Comparison of ENCODE assay signal across 9 mouse cellular contexts in the genomic region with DNA sequence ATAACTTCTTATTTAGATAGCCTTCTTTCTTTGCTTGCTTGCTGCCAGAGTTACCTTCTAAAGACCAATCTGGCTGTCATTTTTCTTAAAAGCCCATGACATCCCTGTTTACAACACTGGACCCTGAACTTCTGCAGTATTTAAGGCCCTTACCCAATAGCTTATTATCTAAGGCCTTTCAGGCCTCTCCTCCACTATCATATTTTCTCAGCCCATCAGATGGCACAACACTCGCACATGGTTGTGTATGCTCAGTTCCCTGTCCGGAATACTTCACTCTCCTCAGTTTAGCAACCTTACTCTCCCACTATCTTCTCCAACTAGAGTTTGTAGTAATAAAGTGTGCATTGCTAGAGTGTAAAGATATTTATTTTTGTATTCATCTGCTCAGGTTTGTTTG. TPM values are rescaled to one million over a fixed set of nuclear protein-coding genes. Genes with fewer than 3 reads are reported as not detected.
DNase-seq lines count a peak whose midpoint lies in the region; ATAC-seq and TF ChIP-seq lines count a peak whose summit lies in the region.
"Had no signal": no experiment of that assay in that cellular context is flagged by ENCODE, and none has a peak within 500 bp of the region (broad histone marks: within the 10 kb centered on the region; RNA-seq: fewer than 3 reads in every experiment).

No protein-coding gene starts in this region.

- no peaks in the 10 kb centered on the region for H3K27me3 ChIP-seq in forebrain, embryonic 10.5 days (ENCODE audit: poor library complexity, severe bottlenecking)
- H3K27me3 ChIP-seq in limb, embryonic 14.5 days (ENCODE audit: control insufficient read depth, insufficient read depth, low read length): no peaks in the 10 kb centered on the region
- no peaks in the 10 kb centered on the region for H3K27me3 ChIP-seq in stomach, embryonic 14.5 days (ENCODE audit: control insufficient read depth, insufficient read depth, low read length)

- intact Hi-C loops in left cerebral cortex, postnatal 36 days (cut with DNase I): no loop called here

- WGBS in lung, adult 2 months: 40% methylated on average over 2 of the region's 2 CpGs
- WGBS in forebrain, embryonic 10.5 days: 89% methylated on average over 2 of the region's 2 CpGs
- 81% methylated on average over 2 of the region's 2 CpGs for WGBS in limb, embryonic 14.5 days
- 54% methylated on average over 2 of the region's 2 CpGs for WGBS in stomach, embryonic 14.5 days

- peak overlapping the region; percentile 91; the same call in 1 of the 2 replicates for H3K9ac ChIP-seq in limb, embryonic 14.5 days (ENCODE audit: low read depth, low read length, severe bottlenecking)
- no peak overlapping the region for H3K9ac ChIP-seq in stomach, embryonic 14.5 days (replicated peaks; ENCODE audit: low read depth, low read length)

- TF ChIP-seq CTCF in lung, adult 2 months (IDR thresholded peaks at IDR 0.05; ENCODE audit: insufficient read depth, low read length): no peak

- no peaks in the 10 kb centered on the region for H3K9me3 ChIP-seq in forebrain, embryonic 10.5 days
- H3K9me3 ChIP-seq in limb, embryonic 14.5 days (ENCODE audit: control insufficient read depth, low read length): no peaks in the 10 kb centered on the region
- no peaks in the 10 kb centered on the region for H3K9me3 ChIP-seq in stomach, embryonic 14.5 days (ENCODE audit: control insufficient read depth, low read depth, low read length)

- no peak for TF ChIP-seq POLR2A in lung, adult 2 months (IDR thresholded peaks at IDR 0.05; ENCODE audit: borderline replicate concordance, extremely low read depth, low read depth, low read length)
- TF ChIP-seq POLR2A in limb, embryonic 14.5 days (IDR thresholded peaks at IDR 0.05; ENCODE audit: borderline replicate concordance, extremely low read depth, insufficient read depth, insufficient read length): no peak

- H3K4me2 ChIP-seq in limb, embryonic 14.5 days (replicated peaks; ENCODE audit: low read depth, low read length, severe bottlenecking): peak overlapping the region; percentile 69
- H3K4me2 ChIP-seq in stomach, embryonic 14.5 days (replicated peaks; ENCODE audit: low read depth, low read length): peak overlapping the region; percentile 85

- H3K36me3 ChIP-seq in forebrain, embryonic 10.5 days (replicated peaks): peaks cover 21% of the 10 kb centered on the region
- peaks cover 8% of the 10 kb centered on the region for H3K36me3 ChIP-seq in limb, embryonic 14.5 days (ENCODE audit: control insufficient read depth, insufficient read depth, low read length)
- peaks cover 4% of the 10 kb centered on the region for H3K36me3 ChIP-seq in stomach, embryonic 14.5 days (ENCODE audit: control insufficient read depth, insufficient read depth, low read length)

- H3K27ac ChIP-seq in forebrain, embryonic 10.5 days: no peak overlapping the region
- H3K27ac ChIP-seq in limb, embryonic 14.5 days (replicated peaks; ENCODE audit: low read depth, low read length): no peak overlapping the region
- no peak overlapping the region for H3K27ac ChIP-seq in stomach, embryonic 14.5 days (ENCODE audit: low read length)

- peaks cover 6% of the 10 kb centered on the region; the same call in 1 of the 2 replicates for H3K4me1 ChIP-seq in lung, adult 2 months (ENCODE audit: control insufficient read depth, insufficient read depth, low read length)
- peaks cover 29% of the 10 kb centered on the region for H3K4me1 ChIP-seq in forebrain, embryonic 10.5 days
- peaks cover 14% of the 10 kb centered on the region for H3K4me1 ChIP-seq in limb, embryonic 14.5 days (ENCODE audit: control insufficient read depth, insufficient read depth, low read length)
- peaks cover 14% of the 10 kb centered on the region for H3K4me1 ChIP-seq in stomach, embryonic 14.5 days (ENCODE audit: control insufficient read depth, insufficient read depth, low read length)

- DNase-seq in lung, adult 2 months: no peak
- DNase-seq in lung, postnatal 36 days: no peak
- no peak for DNase-seq in forebrain, embryonic 10.5 days (ENCODE audit: extremely low spot score, low spot score)
- no peak for DNase-seq in limb, embryonic 14.5 days (ENCODE audit: low spot score)
- DNase-seq in urinary bladder, postnatal 14 days (ENCODE audit: low spot score): no peak
- DNase-seq in left cerebral cortex, postnatal 36 days (ENCODE audit: low spot score in 2 of 2): no peak
- no peak for DNase-seq in adrenal gland, postnatal 4 days (ENCODE audit: low spot score in 2 of 2)

- ATAC-seq in limb, embryonic 14.5 days (ENCODE audit: low FRiP score, low read depth): no peak
- no peak for ATAC-seq in stomach, embryonic 14.5 days (ENCODE audit: insufficient number of reproducible peaks, insufficient read depth, low FRiP score, low read depth)

- H3K4me3 ChIP-seq in lung, adult 2 months (replicated peaks; ENCODE audit: extremely low read depth, low read depth, low read length): peak overlapping the region; percentile 43
- peak overlapping the region; percentile 97 for H3K4me3 ChIP-seq in forebrain, embryonic 10.5 days
- peak overlapping the region; percentile 70; the same call in 1 of the 2 replicates for H3K4me3 ChIP-seq in limb, embryonic 14.5 days (replicated peaks; ENCODE audit: low read length)
- peak overlapping the region; percentile 99 for H3K4me3 ChIP-seq in stomach, embryonic 14.5 days (ENCODE audit: low read depth, low read length)

RNA-seq across cellular contexts. Expression of a gene that starts 0.9 kb away (rescaled TPM):
- polyA plus RNA-seq in lung, adult 2 months (2012; rRNA removed): not detected in 2 replicates
- polyA plus RNA-seq in forebrain, embryonic 10.5 days (2016; fragmentation: Nextera tagmentation; extraction: Ambion mirVana): 1.4 and 1.6 TPM in 2 replicates
- not detected in 2 replicates for polyA plus RNA-seq in limb, embryonic 14.5 days (2012; rRNA removed)
- 2.3 and 3.1 TPM in 2 replicates for polyA plus RNA-seq in limb, embryonic 14.5 days (2014; fragmentation: Nextera tagmentation; extraction: Ambion mirVana)
- polyA plus RNA-seq in stomach, embryonic 14.5 days (2014; fragmentation: Nextera tagmentation; extraction: Ambion mirVana): 1.9 and 3.7 TPM in 2 replicates
- total RNA-seq in left cerebral cortex, postnatal 36 days (2021): not detected
- under 1 TPM in 1 of 2 experiments, not detected in 1; 0.96 TPM for total RNA-seq in adrenal gland, postnatal 4 days (2021)

RNA-seq across cellular contexts. Expression of a gene that starts 1.6 kb away (rescaled TPM):
- 11.4 and 19.3 TPM in 2 replicates for polyA plus RNA-seq in lung, adult 2 months (2012; rRNA removed)
- polyA plus RNA-seq in forebrain, embryonic 10.5 days (2016; fragmentation: Nextera tagmentation; extraction: Ambion mirVana): 47.8 and 48.3 TPM in 2 replicates
- 35.9 and 40.1 TPM in 2 replicates for polyA plus RNA-seq in limb, embryonic 14.5 days (2012; rRNA removed)
- 47.6 and 52.0 TPM in 2 replicates for polyA plus RNA-seq in limb, embryonic 14.5 days (2014; fragmentation: Nextera tagmentation; extraction: Ambion mirVana)
- 60.1 and 63.2 TPM in 2 replicates for polyA plus RNA-seq in stomach, embryonic 14.5 days (2014; fragmentation: Nextera tagmentation; extraction: Ambion mirVana)
- 10 to 100 TPM; 54.5 to 57.6 TPM for total RNA-seq in left cerebral cortex, postnatal 36 days (2021)
- 10 to 100 TPM; 79.7 to 80.7 TPM for total RNA-seq in adrenal gland, postnatal 4 days (2021)

RNA-seq across cellular contexts. Expression of a gene that starts 36.6 kb away (rescaled TPM):
- polyA plus RNA-seq in lung, adult 2 months (2012; rRNA removed): 0.10 and 0.11 TPM in 2 replicates
- not detected in 2 replicates for polyA plus RNA-seq in forebrain, embryonic 10.5 days (2016; fragmentation: Nextera tagmentation; extraction: Ambion mirVana)
- 0.04 and 0.12 TPM in 2 replicates for polyA plus RNA-seq in limb, embryonic 14.5 days (2012; rRNA removed)
- polyA plus RNA-seq in limb, embryonic 14.5 days (2014; fragmentation: Nextera tagmentation; extraction: Ambion mirVana): not detected in 2 replicates
- not detected in 2 replicates for polyA plus RNA-seq in stomach, embryonic 14.5 days (2014; fragmentation: Nextera tagmentation; extraction: Ambion mirVana)
- under 1 TPM; 0.32 to 0.95 TPM for total RNA-seq in left cerebral cortex, postnatal 36 days (2021)
- total RNA-seq in adrenal gland, postnatal 4 days (2021): under 1 TPM; 0.22 to 0.31 TPM

RNA-seq across cellular contexts. Expression of a gene that starts 39.3 kb away (rescaled TPM):
- not detected in 2 replicates for polyA plus RNA-seq in lung, adult 2 months (2012; rRNA removed)
- polyA plus RNA-seq in forebrain, embryonic 10.5 days (2016; fragmentation: Nextera tagmentation; extraction: Ambion mirVana): not detected in 2 replicates
- polyA plus RNA-seq in limb, embryonic 14.5 days (2012; rRNA removed): not detected in 2 replicates
- not detected in 2 replicates for polyA plus RNA-seq in limb, embryonic 14.5 days (2014; fragmentation: Nextera tagmentation; extraction: Ambion mirVana)
- polyA plus RNA-seq in stomach, embryonic 14.5 days (2014; fragmentation: Nextera tagmentation; extraction: Ambion mirVana): not detected in 2 replicates
- total RNA-seq in left cerebral cortex, postnatal 36 days (2021): not detected
- not detected for total RNA-seq in adrenal gland, postnatal 4 days (2021)
- polyA plus RNA-seq: testis, adult 2 months had no signal

RNA-seq across cellular contexts. Expression of a gene that starts 40.6 kb away (rescaled TPM):
- 1.9 and 5.8 TPM in 2 replicates for polyA plus RNA-seq in lung, adult 2 months (2012; rRNA removed)
- 3.4 TPM in 2 replicates for polyA plus RNA-seq in forebrain, embryonic 10.5 days (2016; fragmentation: Nextera tagmentation; extraction: Ambion mirVana)
- 6.8 and 8.6 TPM in 2 replicates for polyA plus RNA-seq in limb, embryonic 14.5 days (2012; rRNA removed)
- 6.0 and 6.5 TPM in 2 replicates for polyA plus RNA-seq in limb, embryonic 14.5 days (2014; fragmentation: Nextera tagmentation; extraction: Ambion mirVana)
- 5.8 and 6.7 TPM in 2 replicates for polyA plus RNA-seq in stomach, embryonic 14.5 days (2014; fragmentation: Nextera tagmentation; extraction: Ambion mirVana)
- total RNA-seq in left cerebral cortex, postnatal 36 days (2021): 1 to 10 TPM in 1 of 2 experiments, under 1 TPM in 1; 0.42 to 1.2 TPM
- 1 to 10 TPM; 1.9 to 3.1 TPM for total RNA-seq in adrenal gland, postnatal 4 days (2021)

Comparison
In these comparisons a context has a peak if more than half of its experiments do, and no peak if none do; other contexts are left out.
1. H3K4me3 ChIP-seq: peak in every context shown above with its lines; median percentile 99 in stomach, embryonic 14.5 days; 97 in forebrain, embryonic 10.5 days; 70 in limb, embryonic 14.5 days; 43 in lung, adult 2 months.